Mouse (Mus musculus) G1E (cell line): ENCODE measurements around the gene Csdc2.

Experiments used
- CTCF ChIP-seq: IDR thresholded peaks from 2 replicates; pipeline ENCODE4 v1.5.1; 2012; ENCODE audit warnings: low read depth, low read length, inconsistent platforms, mixed read lengths
- GATA1 ChIP-seq: IDR thresholded peaks from 2 replicates; pipeline ENCODE4 v1.6.1; 2012; ENCODE audit warnings: borderline replicate concordance, low read length, inconsistent platforms, mixed read lengths
- GATA2 ChIP-seq: IDR thresholded peaks from 2 replicates; pipeline ENCODE4 v1.6.1; 2012; ENCODE audit warnings: low read depth, low read length, inconsistent platforms, borderline replicate concordance
- POLR2AphosphoS5 ChIP-seq: IDR thresholded peaks from 2 replicates; pipeline ENCODE4 v1.6.1; 2012; ENCODE audit warnings: low read depth, low read length, inconsistent platforms; ENCODE audit not compliant: insufficient replicate concordance
- TAL1 ChIP-seq: conservative IDR thresholded peaks from 2 replicates; pipeline ENCODE4 v1.6.1; 2012; ENCODE audit warnings: low read depth, low read length, inconsistent platforms, mixed read lengths

DNA sequence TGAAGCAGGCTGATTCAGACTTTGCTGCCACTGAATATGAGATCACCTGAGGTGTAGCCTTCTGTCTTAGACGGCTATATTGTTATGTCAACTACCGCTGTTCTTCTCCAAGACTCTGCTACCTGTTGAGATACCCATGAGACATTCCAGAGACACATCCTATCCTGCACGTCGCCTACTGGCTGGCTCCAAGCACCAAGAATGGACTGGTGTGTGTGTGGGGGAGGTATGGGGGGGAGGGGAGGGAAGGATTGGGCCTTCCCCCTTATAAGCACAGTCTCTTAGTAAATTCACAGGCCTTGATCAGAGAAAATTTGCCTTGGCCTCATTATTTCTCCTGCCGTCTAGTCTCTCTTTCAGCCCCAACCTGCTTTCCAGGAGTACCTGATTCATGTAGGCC, 31.3 kb downstream of the Csdc2 start:
- TF ChIP-seq CTCF (no peak), GATA1 (no peak), TAL1 (no peak), POLR2AphosphoS5 (no peak), GATA2 (no peak)
